Mouse (Mus musculus) G1E (cell line): ENCODE results near the gene Slc31a1. TPM values are rescaled to one million over a fixed set of nuclear protein-coding genes. Genes with fewer than 3 reads are reported as not detected.

Source experiments
- ATAC-seq: 2 replicates; pipeline ENCODE4 v1.8.0; 2016; ENCODE audit warnings: mild to moderate bottlenecking; ENCODE audit not compliant: insufficient number of reproducible peaks, poor library complexity, low FRiP score, severe bottlenecking; ENCODE audit errors: extremely low read depth
- DNase-seq: peaks from one replicate; pipeline ENCODE4 v3.0.0; 2012; ENCODE audit warnings: low spot score
- H3K27me3 ChIP-seq: 2 replicates; pipeline ENCODE4 v1.6.1; 2012; ENCODE audit warnings: mild to moderate bottlenecking, low read length, inconsistent platforms; ENCODE audit not compliant: insufficient read depth
- H3K36me3 ChIP-seq: replicated peaks from 2 replicates; pipeline ENCODE3; 2012; ENCODE audit warnings: mild to moderate bottlenecking, inconsistent platforms
- H3K4me1 ChIP-seq: 2 replicates; pipeline ENCODE4 v1.6.1; 2012; ENCODE audit warnings: low read depth, low read length, inconsistent platforms, mixed read lengths; ENCODE audit not compliant: insufficient read depth
- H3K4me3 ChIP-seq: 2 replicates; pipeline ENCODE4 v1.5.1; 2012; ENCODE audit warnings: low read depth, mild to moderate bottlenecking, inconsistent platforms, low read length, moderate library complexity, mixed read lengths
- H3K9me3 ChIP-seq: replicated peaks from 2 replicates; pipeline ENCODE4 v1.6.1; 2012; ENCODE audit warnings: inconsistent platforms
- CTCF ChIP-seq: IDR thresholded peaks from 2 replicates; pipeline ENCODE4 v1.5.1; 2012; ENCODE audit warnings: low read depth, low read length, inconsistent platforms, mixed read lengths
- GATA1 ChIP-seq: IDR thresholded peaks from 2 replicates; pipeline ENCODE4 v1.6.1; 2012; ENCODE audit warnings: borderline replicate concordance, low read length, inconsistent platforms, mixed read lengths
- GATA2 ChIP-seq: IDR thresholded peaks from 2 replicates; pipeline ENCODE4 v1.6.1; 2012; ENCODE audit warnings: low read depth, low read length, inconsistent platforms, borderline replicate concordance
- POLR2AphosphoS5 ChIP-seq: IDR thresholded peaks from 2 replicates; pipeline ENCODE4 v1.6.1; 2012; ENCODE audit warnings: low read depth, low read length, inconsistent platforms; ENCODE audit not compliant: insufficient replicate concordance
- TAL1 ChIP-seq: conservative IDR thresholded peaks from 2 replicates; pipeline ENCODE4 v1.6.1; 2012; ENCODE audit warnings: low read depth, low read length, inconsistent platforms, mixed read lengths
- polyA plus RNA-seq: library from polyadenylated mRNA; stranded (reverse); fragments of >175 nt; gene quantifications from 2 replicates; pipeline ENCODE4 v1.2.3, GENCODE M21; 2012
- total RNA-seq, 2 experiments: library from RNA; stranded (forward) in 1 of 2; stranded (reverse) in 1 of 2; fragments of 200-1000 nt in 1 of 2; fragments of >200 nt in 1 of 2; fragmentation: Nextera tagmentation in 1 of 2; gene quantifications; 2 replicates each; pipeline ENCODE4 v1.2.3; 2014 to 2017

Slc31a1 gene
- total and polyA plus RNA-seq, 3 experiments = 3.4 to 47.5 (median 30.4) TPM

- no peak overlapping the region for H3K4me3 ChIP-seq
- H3K36me3 ChIP-seq = peaks cover 17% of the 10 kb centered on the region
- H3K9me3 ChIP-seq = no peaks in the 10 kb centered on the region
- peaks cover 29% of the 10 kb centered on the region for H3K4me1 ChIP-seq
- no peak for DNase-seq
- TF ChIP-seq POLR2AphosphoS5 (no peak), GATA1 (no peak), GATA2 (no peak), CTCF (no peak), TAL1 (no peak)
- peak; percentile 68 for ATAC-seq
- no peaks in the 10 kb centered on the region; the same call in 1 of the 2 replicates for H3K27me3 ChIP-seq
Measured at GRCm38 (mm10) chr4:62431522-62431921, 71.0 kb downstream of the Slc31a1 start.

GRCm38 (mm10) chr4:62433939-62434870 lies 73.7 kb downstream of the Slc31a1 start:
- ATAC-seq (no peak), DNase-seq (no peak)
- H3K4me1 ChIP-seq = peaks cover 24% of the 10 kb centered on the region
- H3K9me3 ChIP-seq = no peaks in the 10 kb centered on the region
- H3K4me3 ChIP-seq = no peak overlapping the region
- H3K36me3 ChIP-seq = no peaks in the 10 kb centered on the region
- no peaks in the 10 kb centered on the region; the same call in 1 of the 2 replicates for H3K27me3 ChIP-seq
- TF ChIP-seq CTCF (no peak), GATA2 (no peak), GATA1 (no peak), POLR2AphosphoS5 (no peak), TAL1 (no peak)

GRCm38 (mm10) chr4:62435081-62435480 lies 74.6 kb downstream of the Slc31a1 start, which contains the start of gene Rnf183:
Gene Rnf183, minus strand, starts transcription at chr4:62435252.
- TF ChIP-seq GATA2 (no peak), GATA1 (no peak), TAL1 (no peak), POLR2AphosphoS5 (no peak), CTCF (no peak)
- Histone ChIP-seq H3K36me3 (no peaks in the 10 kb centered on the region), H3K27me3 (no peaks in the 10 kb centered on the region; the same call in 1 of the 2 replicates), H3K4me3 (no peak within 1 kb of the TSS), H3K4me1 (peaks cover 15% of the 10 kb centered on the region), H3K9me3 (no peaks in the 10 kb centered on the region)
- ATAC-seq = no peak
- DNase-seq = no peak

- no peaks in the 10 kb centered on the region for H3K9me3 ChIP-seq
- TF ChIP-seq POLR2AphosphoS5 = no peak
- TF ChIP-seq CTCF = no peak
- no peak for TF ChIP-seq GATA1
- TF ChIP-seq GATA2 = no peak
- TF ChIP-seq TAL1 = no peak
- H3K27me3 ChIP-seq = peaks cover 2% of the 10 kb centered on the region; the same call in 1 of the 2 replicates
- H3K4me1 ChIP-seq = peaks cover 3% of the 10 kb centered on the region; the same call in 1 of the 2 replicates
- H3K36me3 ChIP-seq = no peaks in the 10 kb centered on the region
- DNase-seq (no peak), ATAC-seq (no peak)
- no peak overlapping the region for H3K4me3 ChIP-seq
Measured at GRCm38 (mm10) chr4:62437256-62437778, 76.8 kb downstream of the Slc31a1 start.

GRCm38 (mm10) chr4:62437871-62438270 lies 77.3 kb downstream of the Slc31a1 start:
- no peak for ATAC-seq
- TF ChIP-seq CTCF (no peak), GATA1 (no peak), GATA2 (no peak), TAL1 (no peak), POLR2AphosphoS5 (no peak)
- no peak for DNase-seq

GRCm38 (mm10) chr4:62439793-62440192 lies 79.3 kb downstream of the Slc31a1 start:
- Histone ChIP-seq H3K9me3 (no peaks in the 10 kb centered on the region), H3K36me3 (no peaks in the 10 kb centered on the region), H3K27me3 (0 out of 2 replicates have a peak, but pooled peaks cover 2% of the 10 kb centered on the region), H3K4me3 (no peak overlapping the region), H3K4me1 (no peaks in the 10 kb centered on the region)
- ATAC-seq (no peak), DNase-seq (no peak)
- TF ChIP-seq POLR2AphosphoS5 (no peak), GATA2 (no peak), TAL1 (no peak), GATA1 (no peak), CTCF (no peak)

More at GRCm38 (mm10) chr4:62437871-62438270, 77.3 kb downstream of the Slc31a1 start:
- H3K4me3 ChIP-seq = no peak overlapping the region
- H3K9me3 ChIP-seq = no peaks in the 10 kb centered on the region
- H3K4me1 ChIP-seq = peaks cover 3% of the 10 kb centered on the region; the same call in 1 of the 2 replicates
- H3K36me3 ChIP-seq = no peaks in the 10 kb centered on the region
- peaks cover 2% of the 10 kb centered on the region; the same call in 1 of the 2 replicates for H3K27me3 ChIP-seq
